Mouse (Mus musculus): ENCODE data around the gene Samd13.

DNA sequence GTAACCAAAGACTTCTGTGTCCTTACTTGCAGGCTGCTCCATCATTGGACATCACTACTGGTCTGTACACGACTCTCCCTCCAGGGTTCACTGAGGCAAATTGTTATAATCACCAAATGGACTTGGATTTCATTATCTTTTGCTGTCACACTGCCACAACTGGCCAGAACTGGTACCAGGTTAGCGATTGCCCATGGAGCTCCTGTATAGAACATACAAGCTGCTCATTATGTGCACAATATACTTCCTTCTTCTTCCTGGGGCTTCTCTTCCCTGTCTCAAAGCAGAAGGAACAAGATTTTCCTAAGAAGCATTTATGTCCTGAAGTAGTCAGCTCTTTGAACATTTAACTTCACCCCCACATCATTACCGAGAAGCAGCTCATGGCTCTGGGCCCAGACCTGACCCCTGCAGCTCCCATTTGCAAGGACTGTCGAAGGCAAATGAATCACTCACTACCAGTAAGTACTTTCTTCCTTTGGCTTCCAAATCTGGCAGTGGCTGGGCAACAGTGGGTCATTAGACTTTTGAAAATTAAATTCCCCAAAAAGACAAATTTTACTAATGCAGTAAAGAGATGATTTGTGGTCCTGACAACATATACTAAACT is 43.5 kb downstream of the Samd13 start:
- TF ChIP-seq GATA1 (IDR thresholded peaks at IDR 0.05; ENCODE audit: borderline replicate concordance, low read length) (no peak), FLI1 (IDR thresholded peaks at IDR 0.05; ENCODE audit: low read length) (no peak)

Data from megakaryocyte, embryonic 14.5 days (primary cell).